ENCODE assay signal across 8 mouse cellular contexts in genomic region chr17:44777337-44777804, GRCm38 (mm10). TPM values are rescaled to one million over a fixed set of nuclear protein-coding genes. Genes with fewer than 3 reads are reported as not detected.
DNase-seq lines count a peak whose midpoint lies in the region; ATAC-seq lines count a peak whose summit lies in the region.

No protein-coding gene starts in this region.

- no peaks in the 10 kb centered on the region for H3K9me3 ChIP-seq in hindbrain, embryonic 13.5 days

- H3K9ac ChIP-seq in hindbrain, embryonic 13.5 days, result peak overlapping the region; percentile 92

- 0% methylated on average over 35 of the region's 35 CpGs for WGBS in hindbrain, embryonic 13.5 days

- H3K27ac ChIP-seq in hindbrain, embryonic 13.5 days, result peak overlapping the region; percentile 92

- no peaks in the 10 kb centered on the region for H3K27me3 ChIP-seq in hindbrain, embryonic 13.5 days

- peak; percentile 85 for DNase-seq in MN1 (ENCODE audit: low spot score)
- peak; percentile 79 for DNase-seq in cerebellum, adult 9-11 months
- peak; percentile 73 to 77 for DNase-seq in frontal cortex, postnatal 10 days (ENCODE audit: low spot score in 2 of 2)
- peak; percentile 71 to 72 for DNase-seq in layer of hippocampus, postnatal 36 days
- DNase-seq in lung, postnatal 25 days (ENCODE audit: low spot score), result peak; percentile 61
- peak; percentile 70 for DNase-seq in retina, embryonic 14.5 days (ENCODE audit: low spot score)
- peak; percentile 15 for DNase-seq in urinary bladder, postnatal 10 days (ENCODE audit: low spot score)

- H3K4me1 ChIP-seq in hindbrain, embryonic 13.5 days (replicated peaks), result peaks cover 8% of the 10 kb centered on the region

- H3K4me3 ChIP-seq in hindbrain, embryonic 13.5 days, result peak overlapping the region; percentile 72

- peak overlapping the region; percentile 66 for H3K4me2 ChIP-seq in hindbrain, embryonic 13.5 days

- no peaks in the 10 kb centered on the region for H3K36me3 ChIP-seq in hindbrain, embryonic 13.5 days

- ATAC-seq in hindbrain, embryonic 13.5 days (ENCODE audit: low FRiP score), result peak; percentile 87

RNA-seq across cellular contexts. Expression of gene Supt3, which starts 0.4 kb away (rescaled TPM):
- polyA plus RNA-seq in hindbrain, embryonic 13.5 days (2015; fragmentation: Nextera tagmentation; extraction: Ambion mirVana), result 22.0 and 22.2 TPM in 2 replicates
- total RNA-seq in layer of hippocampus, postnatal 36 days (2021), result 10 to 100 TPM; 15.9 to 17.2 TPM

RNA-seq across cellular contexts. Expression of gene Runx2, which starts 37.2 kb away (rescaled TPM):
- polyA plus RNA-seq in hindbrain, embryonic 13.5 days (2015; fragmentation: Nextera tagmentation; extraction: Ambion mirVana), result 0.62 and 1.5 TPM in 2 replicates
- total RNA-seq in layer of hippocampus, postnatal 36 days (2021), result 10 to 100 TPM; 13.2 to 18.0 TPM

Comparison
In these comparisons a context has a peak if more than half of its experiments do, and no peak if none do; other contexts are left out.
1. Peak in every context shown above with its lines: DNase-seq, ATAC-seq, H3K4me3 ChIP-seq and H3K27ac ChIP-seq.
2. DNase-seq: peak in every context shown above with its lines; median percentile 85 in MN1; 79 in cerebellum, adult 9-11 months; 75 in frontal cortex, postnatal 10 days; 72 in layer of hippocampus, postnatal 36 days; 70 in retina, embryonic 14.5 days; 61 in lung, postnatal 25 days; 15 in urinary bladder, postnatal 10 days.